Mouse (Mus musculus) erythroblast, embryonic 14.5 days (primary cell): ENCODE measurements at regions not wholly inside any gene's neighbourhood (a gene's known extent, or its start where the extent isn't known, plus 50 kb on each side); places are given as distances from the start of the nearest gene placed in this dataset.

Source experiments
- GATA1 ChIP-seq: IDR thresholded peaks from 2 replicates; pipeline ENCODE4 v1.6.1; 2012; ENCODE audit warnings: low read length, inconsistent platforms, mixed read lengths
- TAL1 ChIP-seq: IDR thresholded peaks from 3 replicates; pipeline ENCODE4 v1.6.1; 2012; ENCODE audit warnings: low read length, inconsistent platforms, mixed read lengths

GRCm38 (mm10) chr4:105358725-105359124 is 201.6 kb downstream of the Plpp3 start:
- TF ChIP-seq TAL1 (no peak), GATA1 (no peak)
